Mouse (Mus musculus): ENCODE results near the gene Mbtps2. TPM values are rescaled to one million over a fixed set of nuclear protein-coding genes. Genes with fewer than 3 reads are reported as not detected.

Mbtps2 gene
- polyA plus RNA-seq, 1 experiment from 2014 or later: 28.2 TPM

DNA sequence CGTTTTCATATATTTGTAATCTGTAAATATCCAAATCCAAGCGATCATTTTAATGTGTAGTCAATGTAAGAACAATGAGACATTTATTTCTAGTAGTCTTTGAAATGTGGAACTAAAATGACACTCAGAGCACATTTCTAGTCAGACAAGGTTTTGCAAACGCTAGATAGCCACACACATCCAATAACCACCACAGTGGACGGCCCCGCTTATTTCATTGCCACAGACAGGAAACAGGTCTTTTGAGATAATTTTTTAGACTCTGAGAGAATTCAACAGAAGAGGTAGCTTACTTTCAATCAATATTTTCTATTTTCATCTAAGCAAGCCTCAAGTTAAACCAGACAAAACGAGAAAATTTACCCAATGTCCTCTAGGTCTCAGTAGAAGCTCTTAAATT lies 2.6 kb downstream of the Mbtps2 start:
- H3K4me3 ChIP-seq: no peak overlapping the region
- H3K27me3 ChIP-seq: no peaks in the 10 kb centered on the region
- H3K27ac ChIP-seq (replicated peaks): no peak overlapping the region
- no peaks in the 10 kb centered on the region for H3K9me3 ChIP-seq
- H3K9ac ChIP-seq: no peak overlapping the region
- H3K4me2 ChIP-seq: no peak overlapping the region
- peaks cover 9% of the 10 kb centered on the region for H3K4me1 ChIP-seq (replicated peaks)
- WGBS: 91% methylated on average over 6 of the region's 6 CpGs
- no peaks in the 10 kb centered on the region for H3K36me3 ChIP-seq
- no peak for ATAC-seq (ENCODE audit: low FRiP score, low read depth)

DNA sequence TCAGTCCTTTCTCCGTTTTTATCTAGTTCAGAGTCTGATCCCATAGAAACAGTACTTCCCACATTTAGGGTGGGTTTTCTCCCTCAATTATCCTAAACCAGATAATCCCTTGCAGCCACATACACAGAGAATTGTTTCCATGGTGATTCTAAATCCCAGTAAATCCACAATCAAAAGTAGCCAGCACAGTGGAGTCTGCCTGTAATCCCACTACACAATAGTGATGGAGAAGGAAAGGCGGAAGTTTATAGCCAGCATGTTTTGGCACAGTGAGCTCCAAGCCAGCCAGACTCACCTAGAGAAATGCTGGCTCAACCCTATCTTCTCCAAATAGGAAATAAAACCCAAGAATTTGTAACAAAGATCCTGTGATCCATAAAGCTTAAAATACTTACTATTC lies 3.9 kb downstream of the Mbtps2 start:
- no peak overlapping the region for H3K4me2 ChIP-seq
- no peaks in the 10 kb centered on the region for H3K36me3 ChIP-seq
- H3K9me3 ChIP-seq: no peaks in the 10 kb centered on the region
- H3K27me3 ChIP-seq: no peaks in the 10 kb centered on the region
- H3K9ac ChIP-seq: no peak overlapping the region
- ATAC-seq (ENCODE audit: low FRiP score, low read depth): no peak
- peaks cover 9% of the 10 kb centered on the region for H3K4me1 ChIP-seq (replicated peaks)
- WGBS: 68% methylated on average over 2 of the region's 2 CpGs
- H3K4me3 ChIP-seq: no peak overlapping the region
- H3K27ac ChIP-seq (replicated peaks): no peak overlapping the region

DNA sequence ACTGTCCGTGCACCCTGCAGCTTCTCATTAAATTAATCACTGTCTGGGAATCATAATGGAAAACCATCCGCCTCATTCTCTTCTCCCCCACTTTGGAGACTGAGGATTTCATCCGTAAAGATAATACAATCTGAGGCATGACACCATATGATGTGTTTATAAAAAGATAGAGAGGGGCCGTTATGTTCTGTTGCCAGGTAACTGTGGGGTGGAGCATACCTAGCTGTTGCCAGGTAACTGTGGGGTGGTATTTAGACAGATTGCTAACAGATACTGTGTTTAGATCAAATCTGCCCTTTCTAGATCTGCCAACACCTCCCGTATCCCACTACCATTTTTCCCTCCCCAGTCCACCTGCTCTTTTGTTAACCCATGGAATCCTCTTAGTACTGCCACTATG lies 11.5 kb downstream of the Mbtps2 start:
- no peak for ATAC-seq (ENCODE audit: low FRiP score, low read depth)
- Histone ChIP-seq H3K4me2 (no peak overlapping the region), H3K36me3 (no peaks in the 10 kb centered on the region), H3K4me1 (replicated peaks) (no peaks in the 10 kb centered on the region), H3K4me3 (no peak overlapping the region), H3K27ac (replicated peaks) (no peak overlapping the region), H3K27me3 (no peaks in the 10 kb centered on the region), H3K9me3 (no peaks in the 10 kb centered on the region), H3K9ac (no peak overlapping the region)
- WGBS: 54% methylated on average over 5 of the region's 5 CpGs

DNA sequence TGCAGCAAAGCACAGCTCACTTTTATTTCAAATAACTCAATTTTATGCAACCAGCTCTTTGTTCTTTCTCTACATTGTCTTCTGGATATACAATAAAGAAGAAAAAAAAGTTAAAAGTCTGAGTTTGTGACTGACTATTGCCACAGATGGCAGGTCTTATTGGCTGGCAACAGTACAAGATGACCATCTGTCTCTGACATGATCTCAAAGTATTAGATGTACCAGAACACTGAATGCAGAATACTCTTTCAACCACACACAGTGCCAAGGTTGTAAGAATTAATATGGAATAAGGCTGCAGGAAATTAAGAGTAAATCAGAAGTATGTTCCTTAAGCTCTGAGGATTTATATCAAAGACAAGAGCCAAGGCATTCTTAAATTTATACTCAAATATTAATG lies 12.1 kb downstream of the Mbtps2 start:
- no peak overlapping the region for H3K4me2 ChIP-seq
- no peak overlapping the region for H3K9ac ChIP-seq
- H3K36me3 ChIP-seq: no peaks in the 10 kb centered on the region
- no peak overlapping the region for H3K4me3 ChIP-seq
- H3K27me3 ChIP-seq: no peaks in the 10 kb centered on the region
- no peaks in the 10 kb centered on the region for H3K4me1 ChIP-seq (replicated peaks)
- H3K9me3 ChIP-seq: no peaks in the 10 kb centered on the region
- H3K27ac ChIP-seq (replicated peaks): no peak overlapping the region
- no peak for ATAC-seq (ENCODE audit: low FRiP score, low read depth)

DNA sequence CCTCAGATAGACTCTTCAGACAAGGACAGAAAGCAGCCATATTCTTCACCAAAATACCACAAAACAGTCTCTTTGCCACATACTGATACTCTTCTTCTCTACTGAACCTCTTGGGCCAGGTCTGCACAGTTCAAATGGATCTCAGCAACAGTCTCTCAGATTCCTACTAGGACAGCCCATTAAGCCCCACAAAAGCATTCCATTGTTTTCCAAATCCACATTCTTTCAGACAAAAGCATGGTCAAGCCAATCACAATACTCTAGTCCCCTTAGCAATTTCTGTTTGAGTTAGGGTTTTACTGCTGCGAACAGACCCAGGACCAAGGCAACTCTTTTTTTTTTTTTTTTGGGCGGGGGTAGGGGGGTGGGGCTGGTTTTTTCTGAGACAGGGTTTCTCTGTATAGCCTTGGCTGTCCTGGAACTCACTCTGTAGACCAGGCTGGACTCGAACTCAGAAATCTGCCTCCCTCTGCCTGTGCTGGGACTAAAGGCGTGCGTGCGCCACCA lies 19.4 kb downstream of the Mbtps2 start:
- no peak for ATAC-seq (ENCODE audit: low FRiP score, low read depth)
- H3K36me3 ChIP-seq: no peaks in the 10 kb centered on the region
- no peak overlapping the region for H3K4me3 ChIP-seq
- H3K9ac ChIP-seq: no peak overlapping the region
- H3K4me1 ChIP-seq (replicated peaks): no peaks in the 10 kb centered on the region
- H3K27ac ChIP-seq (replicated peaks): no peak overlapping the region
- WGBS: 73% methylated on average over 6 of the region's 6 CpGs
- no peaks in the 10 kb centered on the region for H3K27me3 ChIP-seq
- no peak overlapping the region for H3K4me2 ChIP-seq
- no peaks in the 10 kb centered on the region for H3K9me3 ChIP-seq

DNA sequence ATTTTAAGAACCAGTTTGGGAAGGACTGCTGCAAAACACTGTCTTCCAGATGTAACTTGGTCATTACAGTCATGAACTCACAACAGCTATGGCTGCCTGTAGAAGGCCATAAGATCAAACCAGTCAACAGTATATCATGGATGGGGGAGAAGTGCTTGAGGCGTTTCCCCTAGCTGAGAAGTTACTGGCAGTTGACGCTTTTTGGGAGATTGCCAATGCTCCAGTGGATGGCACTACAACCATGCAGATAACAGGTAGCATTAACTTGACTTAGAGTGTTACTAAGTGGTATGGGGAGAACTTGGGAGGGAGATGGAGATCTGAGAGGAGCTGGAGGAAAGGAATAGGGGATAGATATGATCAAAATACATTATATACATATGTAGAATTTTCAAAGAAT lies 23.8 kb downstream of the Mbtps2 start:
- H3K4me1 ChIP-seq (replicated peaks): no peaks in the 10 kb centered on the region
- H3K27me3 ChIP-seq: no peaks in the 10 kb centered on the region
- peaks cover 6% of the 10 kb centered on the region; the same call in 1 of the 2 replicates for H3K36me3 ChIP-seq
- no peak for ATAC-seq (ENCODE audit: low FRiP score, low read depth)
- no peaks in the 10 kb centered on the region for H3K9me3 ChIP-seq
- no peak overlapping the region for H3K9ac ChIP-seq
- H3K27ac ChIP-seq (replicated peaks): no peak overlapping the region
- WGBS: 81% methylated on average over 2 of the region's 2 CpGs
- no peak overlapping the region for H3K4me2 ChIP-seq
- H3K4me3 ChIP-seq: no peak overlapping the region

DNA sequence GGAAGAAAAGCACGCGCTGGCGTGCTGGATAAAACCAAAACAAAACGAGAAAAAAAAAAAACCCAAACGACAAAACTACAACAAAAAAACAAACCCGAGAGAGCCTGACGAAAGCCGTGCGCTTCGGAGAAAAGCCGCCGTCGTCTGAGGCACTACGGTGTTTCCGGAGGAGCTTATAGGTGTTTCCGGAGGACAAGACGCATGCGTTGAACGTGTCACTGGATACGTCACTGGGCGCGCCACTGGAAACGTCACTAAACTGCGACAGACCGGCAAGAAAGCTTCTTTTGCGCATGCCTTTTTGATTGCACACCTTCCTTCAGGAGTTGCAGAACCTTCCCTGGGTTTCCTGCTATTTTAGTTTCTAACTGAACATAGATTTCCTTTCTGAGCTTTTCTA lies 29.7 kb downstream of the Mbtps2 start, which contains the start of gene Yy2:
Gene Yy2 (minus strand): TSS at position 146 of the 400 bp plus-strand sequence.
- Histone ChIP-seq H3K4me3 (no peak within 1 kb of the TSS), H3K36me3 (peaks cover 6% of the 10 kb centered on the region; the same call in 1 of the 2 replicates), H3K27me3 (no peaks in the 10 kb centered on the region), H3K9ac (no peak within 1 kb of the TSS), H3K27ac (replicated peaks) (no peak within 1 kb of the TSS), H3K4me1 (replicated peaks) (no peaks in the 10 kb centered on the region), H3K4me2 (no peak within 1 kb of the TSS), H3K9me3 (no peaks in the 10 kb centered on the region)
- ATAC-seq (ENCODE audit: low FRiP score, low read depth): no peak
- WGBS: 86% methylated on average over 26 of the region's 26 CpGs

DNA sequence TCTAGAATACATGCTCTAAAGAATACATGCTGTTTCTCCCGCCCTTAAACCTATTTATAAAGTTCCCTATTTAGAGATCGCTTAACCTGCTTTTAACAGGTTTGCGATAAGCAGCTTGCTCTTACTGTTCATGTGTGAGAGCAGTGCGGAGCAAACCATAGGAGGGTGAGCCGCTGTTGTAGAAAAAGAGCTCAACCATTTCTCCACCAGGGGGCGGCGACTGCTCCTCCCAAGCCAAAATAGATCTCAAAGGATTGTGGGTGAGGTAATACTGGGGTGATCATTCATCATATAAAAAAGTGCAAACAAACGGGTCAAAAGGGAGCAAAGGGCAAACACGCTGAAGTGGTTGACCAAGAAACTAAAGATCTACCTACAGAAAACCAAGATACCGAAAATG lies 34.7 kb downstream of the Mbtps2 start:
- H3K9ac ChIP-seq: no peak overlapping the region
- H3K27ac ChIP-seq (replicated peaks): no peak overlapping the region
- no peak for ATAC-seq (ENCODE audit: low FRiP score, low read depth)
- no peaks in the 10 kb centered on the region for H3K27me3 ChIP-seq
- no peaks in the 10 kb centered on the region for H3K36me3 ChIP-seq
- no peaks in the 10 kb centered on the region for H3K9me3 ChIP-seq
- 76% methylated on average over 10 of the region's 10 CpGs for WGBS
- no peak overlapping the region for H3K4me3 ChIP-seq
- H3K4me2 ChIP-seq: no peak overlapping the region
- no peaks in the 10 kb centered on the region for H3K4me1 ChIP-seq (replicated peaks)

DNA sequence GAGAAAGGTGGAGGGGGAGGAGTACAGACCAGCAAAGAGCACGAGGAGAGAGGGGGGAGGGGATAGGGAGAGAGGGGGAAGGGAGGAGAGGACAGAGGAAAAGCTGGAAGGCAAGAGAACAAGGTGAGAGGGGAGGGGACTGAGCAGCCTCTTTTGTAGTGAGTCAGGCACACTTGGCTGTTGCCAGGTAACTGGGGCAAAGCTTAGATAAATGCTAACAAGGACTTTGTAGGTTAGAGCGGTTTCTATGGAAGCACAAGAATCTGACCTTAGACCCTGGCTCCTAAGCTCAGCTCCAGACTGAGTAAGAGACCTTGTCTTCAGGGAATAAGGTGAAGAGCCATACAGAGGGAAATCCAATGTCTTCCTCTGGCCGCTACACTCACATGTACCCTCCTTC lies 51.4 kb downstream of the Mbtps2 start:
- WGBS: 15% methylated on average over 3 of the region's 3 CpGs
- Histone ChIP-seq H3K4me2 (no peak overlapping the region), H3K4me1 (replicated peaks) (no peaks in the 10 kb centered on the region), H3K9me3 (no peaks in the 10 kb centered on the region), H3K36me3 (no peaks in the 10 kb centered on the region), H3K4me3 (no peak overlapping the region), H3K9ac (no peak overlapping the region), H3K27ac (replicated peaks) (no peak overlapping the region), H3K27me3 (no peaks in the 10 kb centered on the region)
- peak; percentile 75 for ATAC-seq (ENCODE audit: low FRiP score, low read depth)

DNA sequence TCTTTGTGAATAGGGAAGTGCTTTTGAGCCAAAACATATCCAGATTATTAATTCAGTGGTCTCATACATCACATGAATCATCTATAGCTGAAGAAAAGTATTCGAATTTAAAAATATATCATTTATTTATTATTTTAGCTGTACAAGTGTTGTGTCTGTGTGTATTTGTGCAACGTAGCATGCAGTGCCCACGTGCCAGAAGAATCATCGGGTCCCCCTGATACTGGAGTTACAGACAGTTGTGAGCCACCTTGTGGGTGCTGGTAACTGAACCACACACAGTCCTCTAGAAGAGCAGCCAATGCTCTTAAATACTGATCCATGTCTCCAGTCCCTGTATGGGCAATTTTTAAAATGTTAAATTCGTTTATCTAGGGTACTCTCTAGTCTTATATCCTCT lies 92.1 kb downstream of the Mbtps2 start:
- no peak overlapping the region for H3K27ac ChIP-seq (replicated peaks)
- no peaks in the 10 kb centered on the region for H3K9me3 ChIP-seq
- no peak overlapping the region for H3K4me3 ChIP-seq
- H3K27me3 ChIP-seq: no peaks in the 10 kb centered on the region
- ATAC-seq (ENCODE audit: low FRiP score, low read depth): no peak
- no peaks in the 10 kb centered on the region for H3K36me3 ChIP-seq
- no peak overlapping the region for H3K9ac ChIP-seq
- no peak overlapping the region for H3K4me2 ChIP-seq
- whole genome bisulfite sequencing: 69% methylated on average over 5 of the region's 5 CpGs
- no peaks in the 10 kb centered on the region for H3K4me1 ChIP-seq (replicated peaks)

DNA sequence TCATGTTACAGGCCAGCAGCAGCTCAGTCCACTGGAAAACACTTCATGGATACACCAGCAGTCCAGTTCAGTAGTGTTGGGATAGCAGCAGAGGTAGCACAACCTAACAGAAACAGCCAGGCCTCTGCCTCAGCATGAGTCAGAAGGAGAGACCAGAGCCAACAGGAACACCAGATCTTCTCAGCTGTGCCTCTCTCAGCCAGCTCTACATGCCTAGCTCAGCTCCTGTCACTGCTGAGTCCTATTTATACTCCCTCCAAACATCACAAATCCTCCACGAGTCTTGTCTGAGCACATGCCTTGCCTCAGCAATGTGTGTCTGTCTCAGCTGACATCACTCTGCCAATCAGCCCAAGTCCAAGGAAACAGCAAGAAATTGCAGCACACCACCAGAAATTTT lies 94.0 kb downstream of the Mbtps2 start:
- ATAC-seq (ENCODE audit: low FRiP score, low read depth): no peak
- Histone ChIP-seq H3K27ac (replicated peaks) (no peak overlapping the region), H3K4me3 (no peak overlapping the region), H3K9ac (no peak overlapping the region), H3K9me3 (no peaks in the 10 kb centered on the region), H3K4me1 (replicated peaks) (no peaks in the 10 kb centered on the region), H3K27me3 (no peaks in the 10 kb centered on the region), H3K4me2 (no peak overlapping the region), H3K36me3 (no peaks in the 10 kb centered on the region)
- 67% methylated on average over 1 of the region's 1 CpGs for WGBS

DNA sequence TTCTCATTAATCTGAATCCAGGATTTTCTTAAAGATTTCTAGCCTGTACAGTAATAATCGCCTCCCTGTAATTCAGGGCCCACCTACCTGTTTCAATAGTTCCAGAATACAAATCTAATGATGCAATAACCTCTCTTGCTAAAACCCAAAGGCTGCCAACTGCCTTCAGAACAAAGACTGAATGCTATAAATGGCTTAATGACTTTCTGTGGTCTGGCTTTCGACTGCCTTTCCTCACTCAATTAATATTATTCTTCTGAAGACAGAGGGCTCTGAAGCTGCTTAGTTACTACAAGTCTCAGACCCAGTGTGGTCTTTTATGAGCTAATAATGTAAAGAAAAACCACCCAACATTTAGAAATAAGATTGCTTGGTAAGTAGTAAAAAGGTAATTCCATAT lies 96.6 kb downstream of the Mbtps2 start:
- Histone ChIP-seq H3K9ac (no peak overlapping the region), H3K4me2 (no peak overlapping the region), H3K27me3 (no peaks in the 10 kb centered on the region), H3K36me3 (no peaks in the 10 kb centered on the region), H3K27ac (replicated peaks) (no peak overlapping the region), H3K4me3 (no peak overlapping the region), H3K9me3 (no peaks in the 10 kb centered on the region), H3K4me1 (replicated peaks) (no peaks in the 10 kb centered on the region)
- WGBS: 65% methylated on average over 2 of the region's 2 CpGs
- ATAC-seq (ENCODE audit: low FRiP score, low read depth): no peak

DNA sequence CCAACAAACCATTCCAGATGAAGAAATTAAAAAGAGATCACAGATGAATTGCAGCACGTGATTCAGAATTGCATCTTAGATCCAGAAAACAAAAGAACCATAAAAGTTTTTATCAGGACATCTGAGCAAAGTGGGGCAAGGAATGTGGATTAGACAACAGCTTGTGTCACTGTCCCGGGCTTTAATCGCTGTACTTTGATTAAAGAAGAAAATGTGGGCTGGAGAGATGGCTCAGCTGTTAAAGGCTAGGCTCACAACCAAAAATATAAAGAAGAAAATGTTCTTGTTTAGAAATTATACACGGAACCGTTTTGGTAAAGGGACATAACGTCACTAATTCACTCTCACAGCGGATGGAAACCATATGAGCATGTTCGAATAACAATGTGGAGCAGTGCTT lies 98.5 kb downstream of the Mbtps2 start:
- ATAC-seq (ENCODE audit: low FRiP score, low read depth): no peak
- no peaks in the 10 kb centered on the region for H3K36me3 ChIP-seq
- H3K27ac ChIP-seq (replicated peaks): no peak overlapping the region
- WGBS: 84% methylated on average over 8 of the region's 8 CpGs
- no peaks in the 10 kb centered on the region for H3K27me3 ChIP-seq
- no peak overlapping the region for H3K4me2 ChIP-seq
- no peak overlapping the region for H3K4me3 ChIP-seq
- H3K9me3 ChIP-seq: no peaks in the 10 kb centered on the region
- no peak overlapping the region for H3K9ac ChIP-seq
- no peaks in the 10 kb centered on the region for H3K4me1 ChIP-seq (replicated peaks)

Measured in hindbrain, embryonic 15.5 days (tissue).